In the genomic region with DNA sequence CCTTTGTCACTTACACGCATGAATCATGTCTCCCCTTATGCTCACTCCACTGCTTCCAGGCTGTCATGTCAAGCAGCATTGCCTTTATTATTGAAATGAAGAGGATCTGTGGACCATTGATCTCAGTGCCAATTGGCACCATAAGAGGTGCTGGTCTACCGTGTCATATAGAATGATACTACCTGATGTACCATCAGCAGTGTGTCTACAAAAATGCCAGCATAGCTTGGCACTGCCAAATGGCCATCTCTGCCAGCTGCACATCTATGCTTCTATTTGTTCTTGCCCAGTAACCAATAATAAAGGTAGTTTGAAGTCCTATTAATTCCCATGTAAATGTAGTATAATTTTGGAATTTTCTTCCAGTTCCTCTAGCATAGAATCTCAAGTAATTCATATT, we compare ENCODE assay signal across 26 mouse cellular contexts.
DNase-seq lines count a peak whose midpoint lies in the region; ATAC-seq and TF ChIP-seq lines count a peak whose summit lies in the region.
"Had no signal": no experiment of that assay in that cellular context is flagged by ENCODE, and none has a peak within 500 bp of the region (broad histone marks: within the 10 kb centered on the region; RNA-seq: fewer than 3 reads in every experiment).

No protein-coding gene starts in this region.

- H3K4me3 ChIP-seq in cerebellum, adult 2 months (replicated peaks; ENCODE audit: insufficient read depth, low read depth, low read length) = no peak overlapping the region
- H3K4me3 ChIP-seq: embryonic facial prominence, embryonic 10.5 days; embryonic facial prominence, embryonic 15.5 days; forebrain, embryonic 12.5 days; hindbrain, embryonic 12.5 days; limb, embryonic 12.5 days; liver, embryonic 15.5 days; neural tube, embryonic 15.5 days; stomach, embryonic 15.5 days had no signal

- TF ChIP-seq POLR2A in brain, embryonic 14.5 days (IDR thresholded peaks at IDR 0.05; ENCODE audit: borderline replicate concordance, extremely low read depth, insufficient read depth, insufficient read length, poor library complexity, severe bottlenecking) = no peak
- no peak for TF ChIP-seq POLR2A in cerebellum, adult 2 months (IDR thresholded peaks at IDR 0.05; ENCODE audit: borderline replicate concordance, insufficient read depth, low read length)

- no peaks in the 10 kb centered on the region for H3K27me3 ChIP-seq in cerebellum, adult 2 months (ENCODE audit: control insufficient read depth, insufficient read depth, low read length)
- H3K27me3 ChIP-seq: embryonic facial prominence, embryonic 15.5 days; forebrain, embryonic 12.5 days; hindbrain, embryonic 12.5 days; limb, embryonic 12.5 days; liver, embryonic 15.5 days; neural tube, embryonic 15.5 days; stomach, embryonic 15.5 days had no signal

- WGBS in cerebellum, adult 2 months = 11% methylated on average over 2 of the region's 2 CpGs

- intact Hi-C loops in left cerebral cortex, postnatal 4 days (cut with DNase I) = no loop called here
- intact Hi-C loops in left cerebral cortex, postnatal 36 days (cut with DNase I) = no loop called here

- DNase-seq in left cerebral cortex, postnatal 4 days = peak; percentile 8
- no peak for DNase-seq in left cerebral cortex, postnatal 36 days (ENCODE audit: low spot score in 2 of 2)
- peak; percentile 45 for DNase-seq in brain, embryonic 14.5 days (ENCODE audit: low read depth)
- peak; percentile 36 to 61 for DNase-seq in cerebellum, adult 2 months
- peak; percentile 38 to 42 for DNase-seq in cerebellum, postnatal 25 days
- DNase-seq: adrenal gland, postnatal 25 days; B cell, adult 2 months; gastrocnemius, postnatal 25 days; heart, adult 11 months; heart, postnatal 36 days; kidney, adult 11 months; kidney, postnatal 14 days; layer of hippocampus, adult 9-11 months; lung, embryonic 14.5 days; lung, postnatal 14 days; retina, postnatal 1 day; right cerebral cortex, postnatal 14 days had no signal

- no peak overlapping the region for H3K27ac ChIP-seq in cerebellum, adult 2 months (ENCODE audit: insufficient read depth, low read length)
- H3K27ac ChIP-seq: embryonic facial prominence, embryonic 10.5 days; embryonic facial prominence, embryonic 15.5 days; forebrain, embryonic 12.5 days; hindbrain, embryonic 12.5 days; limb, embryonic 12.5 days; liver, embryonic 15.5 days; neural tube, embryonic 15.5 days; stomach, embryonic 15.5 days had no signal

- no peak for ATAC-seq in frontal cortex, adult (ENCODE audit: low TSS enrichment)

- TF ChIP-seq CTCF in brain, embryonic 14.5 days (IDR thresholded peaks at IDR 0.05; ENCODE audit: borderline replicate concordance, extremely low read depth, insufficient read depth, insufficient read length) = no peak
- no peak for TF ChIP-seq CTCF in cerebellum, adult 2 months (IDR thresholded peaks at IDR 0.05; ENCODE audit: borderline replicate concordance, insufficient read depth, low read depth, low read length)

- H3K4me1 ChIP-seq in cerebellum, adult 2 months (ENCODE audit: control insufficient read depth, insufficient read depth, low read length) = peaks cover 3% of the 10 kb centered on the region
- H3K4me1 ChIP-seq: embryonic facial prominence, embryonic 15.5 days; liver, embryonic 15.5 days; stomach, embryonic 15.5 days had no signal

Comparison
In these comparisons a context has a peak if more than half of its experiments do, and no peak if none do; other contexts are left out.
1. DNase-seq: peak in left cerebral cortex, postnatal 4 days (single experiment), brain, embryonic 14.5 days (single experiment), cerebellum, adult 2 months (2 of 2) and cerebellum, postnatal 25 days (2 of 2); none in left cerebral cortex, postnatal 36 days (0 of 2).